Mouse (Mus musculus) heart, embryonic 11.5 days (tissue): ENCODE measurements around the gene Dda1. TPM values are rescaled to one million over a fixed set of nuclear protein-coding genes. Genes with fewer than 3 reads are reported as not detected.
"Not testable (repeated sequence)": the region's sequence is repeated elsewhere in the genome, so short reads cannot be mapped to it uniquely, and the experiment has no call there.

Source experiments
- ATAC-seq: fragments of 200-750 bp; cut with Nextera tagmentation; replicated peaks from 2 replicates; pipeline ENCODE4 v1.8.0; 2017; ENCODE audit warnings: moderate library complexity; ENCODE audit not compliant: insufficient number of reproducible peaks, low FRiP score, low TSS enrichment
- H3K27ac ChIP-seq: fragments of 300-500 bp; sonication (generic); 2 replicates; pipeline ENCODE4 v1.5.1; 2014; ENCODE audit warnings: mild to moderate bottlenecking, low read depth, low read length
- H3K27me3 ChIP-seq: fragments of 300-500 bp; sonication (generic); 2 replicates; pipeline ENCODE4 v1.6.1; 2014; ENCODE audit warnings: mild to moderate bottlenecking, low read length, mixed read lengths; ENCODE audit not compliant: control insufficient read depth, insufficient read depth
- H3K36me3 ChIP-seq: fragments of 300-500 bp; sonication (generic); 2 replicates; pipeline ENCODE4 v1.6.1; 2014; ENCODE audit warnings: mild to moderate bottlenecking, low read length, moderate library complexity, mixed read lengths; ENCODE audit not compliant: control insufficient read depth, insufficient read depth
- H3K4me1 ChIP-seq: fragments of 300-500 bp; sonication (generic); 2 replicates; pipeline ENCODE4 v1.6.1; 2014; ENCODE audit warnings: low read length; ENCODE audit not compliant: control insufficient read depth, insufficient read depth
- H3K4me2 ChIP-seq: fragments of 300-500 bp; sonication (generic); 2 replicates; pipeline ENCODE4 v1.6.1; 2014; ENCODE audit warnings: mild to moderate bottlenecking, moderate library complexity
- H3K4me3 ChIP-seq: fragments of 300-500 bp; sonication (generic); 2 replicates; pipeline ENCODE4 v1.5.1; 2014; ENCODE audit warnings: low read depth, low read length
- H3K9ac ChIP-seq: fragments of 300-500 bp; sonication (generic); 2 replicates; pipeline ENCODE4 v1.6.1; 2014; ENCODE audit warnings: mild to moderate bottlenecking, low read depth, low read length, moderate library complexity
- H3K9me3 ChIP-seq: fragments of 300-500 bp; sonication (generic); replicated peaks from 2 replicates; pipeline ENCODE4 v1.6.1; 2016; ENCODE audit warnings: low read length; ENCODE audit not compliant: control insufficient read depth
- WGBS: fragments of 180-500 bp; shearing (Covaris S2); extraction: QIAGEN DNeasy Blood & Tissue Kit; methylation state at CpG from one replicate; pipeline ENCODE4 v1.1.7; 2014; ENCODE audit not compliant: insufficient replicate concordance; 5-methylcytosine and 5-hydroxymethylcytosine counted together
- polyA plus RNA-seq: library from polyadenylated mRNA; unstranded; fragments of >200 nt; fragmentation: Nextera tagmentation; extraction: Ambion mirVana; gene quantifications from 2 replicates; pipeline ENCODE4 v1.2.1, GENCODE M21; 2014

Gene Dda1
- polyA plus RNA-seq, 1 experiment from 2014 or later = 95.9 TPM

- no peaks in the 10 kb centered on the region for H3K36me3 ChIP-seq
- H3K27ac ChIP-seq = no peak overlapping the region
- peaks cover 9% of the 10 kb centered on the region for H3K4me1 ChIP-seq
- H3K4me3 ChIP-seq = peak overlapping the region; percentile 48
- H3K9ac ChIP-seq = 0 out of 2 replicates have a peak overlapping the region, but pooled peaks have one; percentile 44
- H3K27me3 ChIP-seq = peaks cover 48% of the 10 kb centered on the region
- H3K9me3 ChIP-seq = no peaks in the 10 kb centered on the region
- peak; percentile 50 for ATAC-seq
- peak overlapping the region; percentile 86 for H3K4me2 ChIP-seq
- WGBS = 1% methylated on average over 60 of the region's 61 CpGs
Observed at GRCm38 (mm10) chr8:71507589-71508104, 38.6 kb downstream of the Dda1 start.

DNA sequence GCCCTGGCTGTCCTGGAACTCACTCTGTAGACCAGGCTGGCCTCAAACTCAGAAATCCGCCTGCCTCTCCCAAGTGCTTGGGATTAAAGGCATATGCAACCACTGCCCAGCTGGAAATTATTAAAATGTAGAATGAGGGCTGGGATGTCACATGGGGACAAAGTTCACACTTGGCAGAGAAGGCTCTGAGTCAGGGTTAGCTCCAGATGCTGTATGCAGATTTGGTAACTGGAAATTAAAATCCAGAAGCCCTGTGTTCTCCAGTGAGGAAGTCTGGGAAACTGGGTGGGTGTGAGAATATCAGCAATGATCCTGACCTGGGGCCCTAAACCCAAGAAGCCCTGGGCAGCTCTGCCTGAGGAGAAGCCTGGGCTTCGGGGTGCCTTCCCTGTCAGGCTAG lies 40.3 kb downstream of the Dda1 start:
- peak overlapping the region; percentile 39 for H3K4me3 ChIP-seq
- H3K9me3 ChIP-seq = no peaks in the 10 kb centered on the region
- ATAC-seq = no peak
- no peak overlapping the region for H3K9ac ChIP-seq
- peak overlapping the region; percentile 49 for H3K4me2 ChIP-seq
- WGBS = 74% methylated on average over 2 of the region's 2 CpGs
- H3K27me3 ChIP-seq = peaks cover 48% of the 10 kb centered on the region
- H3K27ac ChIP-seq = no peak overlapping the region
- H3K36me3 ChIP-seq = no peaks in the 10 kb centered on the region
- peaks cover 9% of the 10 kb centered on the region for H3K4me1 ChIP-seq

DNA sequence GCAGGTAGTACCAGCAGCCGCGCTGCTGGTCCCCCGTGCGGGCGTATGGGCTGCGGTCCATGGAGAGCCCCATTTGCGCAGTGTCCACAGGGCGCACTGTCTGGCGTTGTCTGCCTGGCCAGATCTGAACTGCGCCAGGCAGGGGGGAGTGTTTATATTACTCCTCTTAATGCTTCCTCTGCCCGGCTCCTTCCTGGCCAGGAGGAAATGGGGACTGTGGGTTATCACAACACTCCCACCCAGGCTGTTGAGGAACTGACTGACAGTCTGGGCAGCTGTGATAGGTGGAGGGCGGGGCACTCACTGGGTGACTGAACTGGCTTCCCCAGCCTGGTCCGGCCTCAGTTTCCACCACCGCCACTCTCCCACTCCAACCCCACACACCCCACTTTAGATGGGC lies 42.6 kb downstream of the Dda1 start, which contains the start of gene Plvap:
Gene Plvap, minus strand, starts transcription at position 109 of the 400 bp plus-strand sequence.
- H3K4me3 ChIP-seq = peak within 1 kb of the TSS; percentile 39

DNA sequence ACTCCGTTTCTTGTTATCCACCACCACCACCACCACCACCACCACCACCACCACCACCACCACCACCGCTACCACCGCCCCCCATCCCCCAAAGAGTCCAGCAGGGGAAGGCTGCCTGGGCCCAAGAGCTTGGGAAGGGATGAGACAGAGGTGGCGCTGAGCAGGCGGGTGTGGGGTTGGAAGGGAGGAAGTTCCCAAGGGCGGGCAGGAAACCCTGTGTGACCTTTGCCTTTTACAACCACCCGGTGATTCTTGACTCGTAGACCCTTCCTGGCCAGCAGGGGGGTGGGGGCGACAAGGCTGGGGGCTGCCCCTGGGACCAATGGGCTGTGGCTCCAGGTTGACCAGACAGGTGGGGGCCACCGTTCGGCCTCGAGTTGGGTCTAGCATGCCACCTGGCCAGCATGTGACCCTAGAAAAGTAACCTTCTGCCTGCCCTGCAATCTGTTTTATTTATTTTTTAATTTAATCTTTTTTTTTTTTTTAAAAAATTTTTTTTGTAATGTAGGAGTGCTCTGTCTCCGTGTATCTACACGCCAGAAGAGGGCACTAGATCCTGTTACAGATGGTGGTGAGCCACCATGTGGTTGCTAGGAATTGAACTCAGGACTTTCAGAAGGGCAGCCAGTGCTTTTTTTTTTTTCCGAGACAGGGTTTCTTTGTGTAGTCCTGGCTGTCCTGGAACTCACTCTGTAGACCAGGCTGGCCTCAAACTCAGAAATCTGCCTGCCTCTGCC lies 44.2 kb downstream of the Dda1 start:
- Histone ChIP-seq H3K4me1 (peaks cover 4% of the 10 kb centered on the region), H3K4me2 (no peak overlapping the region), H3K9ac (no peak overlapping the region), H3K4me3 (no peak overlapping the region), H3K27ac (no peak overlapping the region), H3K36me3 (no peaks in the 10 kb centered on the region), H3K9me3 (no peaks in the 10 kb centered on the region), H3K27me3 (peaks cover 16% of the 10 kb centered on the region)
- ATAC-seq = no peak
- whole genome bisulfite sequencing = 62% methylated on average over 15 of the region's 15 CpGs

More for the DNA sequence above, 42.6 kb downstream of the Dda1 start, which contains the start of gene Plvap:
- H3K9ac ChIP-seq = peak within 1 kb of the TSS; percentile 8; the same call in 1 of the 2 replicates
- H3K4me1 ChIP-seq = peaks cover 9% of the 10 kb centered on the region
- 25% methylated on average over 14 of the region's 14 CpGs for WGBS
- peak; percentile 65 for ATAC-seq
- H3K9me3 ChIP-seq = no peaks in the 10 kb centered on the region
- H3K27me3 ChIP-seq = peaks cover 32% of the 10 kb centered on the region
- H3K27ac ChIP-seq = peak within 1 kb of the TSS; percentile 67
- H3K4me2 ChIP-seq = peak within 1 kb of the TSS; percentile 49
- H3K36me3 ChIP-seq = no peaks in the 10 kb centered on the region

GRCm38 (mm10) chr8:71515043-71515442 lies 46.0 kb downstream of the Dda1 start:
- Histone ChIP-seq H3K36me3 (no peaks in the 10 kb centered on the region), H3K4me1 (peaks cover 4% of the 10 kb centered on the region; the same call in 1 of the 2 replicates), H3K9me3 (no peaks in the 10 kb centered on the region), H3K4me2 (no peak overlapping the region), H3K27me3 (peaks cover 6% of the 10 kb centered on the region; the same call in 1 of the 2 replicates), H3K27ac (no peak overlapping the region), H3K4me3 (no peak overlapping the region), H3K9ac (no peak overlapping the region)
- no peak for ATAC-seq
- WGBS = 58% methylated on average over 5 of the region's 5 CpGs

GRCm38 (mm10) chr8:71516786-71517185 lies 47.8 kb downstream of the Dda1 start:
- ATAC-seq = no peak
- no peak overlapping the region for H3K9ac ChIP-seq
- H3K27me3 ChIP-seq = peaks cover under 1% of the 10 kb centered on the region; the same call in 1 of the 2 replicates
- H3K27ac ChIP-seq = no peak overlapping the region
- no peak overlapping the region for H3K4me3 ChIP-seq
- H3K9me3 ChIP-seq = no peaks in the 10 kb centered on the region
- H3K4me2 ChIP-seq = no peak overlapping the region
- no peaks in the 10 kb centered on the region for H3K36me3 ChIP-seq
- 18% methylated on average over 6 of the region's 6 CpGs for WGBS
- peaks cover 4% of the 10 kb centered on the region for H3K4me1 ChIP-seq

DNA sequence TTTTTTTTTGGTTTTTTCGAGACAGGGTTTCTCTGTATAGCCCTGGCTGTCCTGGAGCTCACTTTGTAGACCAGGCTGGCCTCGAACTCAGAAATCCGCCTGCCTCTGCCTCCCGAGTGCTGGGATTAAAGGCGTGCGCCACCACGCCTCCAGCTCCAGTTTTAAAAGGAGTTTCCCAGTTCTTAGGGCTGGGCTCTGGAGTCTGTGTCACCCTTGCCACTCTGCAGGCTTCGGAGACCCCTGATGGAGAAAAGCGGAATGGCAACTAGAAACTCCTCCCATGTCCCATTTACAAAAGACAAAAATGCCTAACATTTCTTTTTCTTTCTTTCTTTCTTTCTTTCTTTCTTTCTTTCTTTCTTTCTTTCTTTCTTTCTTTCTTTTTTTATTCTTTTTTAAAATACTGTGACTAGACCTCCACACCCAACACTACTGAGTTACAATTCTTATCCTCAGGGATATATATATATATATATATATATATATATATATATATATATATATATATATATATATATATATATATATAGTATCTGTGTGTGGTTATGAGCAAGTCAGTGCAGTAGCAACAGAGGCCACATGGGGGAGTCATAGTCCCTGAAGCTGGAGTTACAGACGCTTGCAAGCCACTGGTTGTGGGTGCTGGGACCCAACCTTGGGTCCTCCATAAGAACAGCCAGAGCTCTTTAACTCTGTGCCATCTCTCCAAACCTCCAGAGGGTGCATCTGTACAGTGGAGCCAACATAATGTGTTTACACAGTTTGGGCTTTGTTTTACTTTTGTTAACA lies 50.2 kb downstream of the Dda1 start:
- H3K9ac ChIP-seq, ATAC-seq, H3K4me3 ChIP-seq, H3K4me2 ChIP-seq, H3K9me3 ChIP-seq, H3K36me3 ChIP-seq, H3K27me3 ChIP-seq, H3K27ac ChIP-seq, H3K4me1 ChIP-seq: not testable (repeated sequence)
- WGBS = 32% methylated on average over 9 of the region's 10 CpGs

DNA sequence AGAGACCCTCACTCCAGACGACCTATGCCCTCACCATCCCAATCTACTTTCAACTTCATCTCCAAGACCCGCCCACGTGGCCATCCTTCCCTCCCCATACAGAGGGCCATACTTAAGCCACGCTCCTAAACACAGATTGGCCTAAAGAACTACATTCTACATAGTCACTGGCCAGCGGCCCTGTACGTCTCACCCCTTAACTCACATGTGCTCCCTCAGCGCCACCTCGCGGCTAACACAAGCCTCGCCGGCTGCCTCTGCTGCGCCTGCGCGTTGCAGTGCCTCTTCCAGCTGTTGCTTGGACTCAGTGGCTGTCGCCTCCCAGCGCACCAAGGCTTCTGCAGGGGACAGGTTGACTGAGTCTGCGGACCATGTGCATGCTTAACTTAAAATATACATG lies 52.6 kb downstream of the Dda1 start:
- WGBS = 6% methylated on average over 17 of the region's 17 CpGs
- H3K27ac ChIP-seq = no peak overlapping the region
- peak overlapping the region; percentile 24 for H3K4me2 ChIP-seq
- ATAC-seq = peak; percentile 68; the same call in 1 of the 2 replicates
- H3K27me3 ChIP-seq = peaks cover 12% of the 10 kb centered on the region
- no peaks in the 10 kb centered on the region for H3K9me3 ChIP-seq
- H3K36me3 ChIP-seq = no peaks in the 10 kb centered on the region
- peaks cover 14% of the 10 kb centered on the region for H3K4me1 ChIP-seq
- H3K9ac ChIP-seq = no peak overlapping the region
- H3K4me3 ChIP-seq = no peak overlapping the region
